Mouse (Mus musculus): ENCODE measurements around the gene Tmem158.

GRCm38 (mm10) chr9:123309685-123310365 lies 49.3 kb upstream of the Tmem158 start:
- TF ChIP-seq EP300 (optimal IDR thresholded peaks at IDR 0.05) = no peak
- no peak for TF ChIP-seq CTCF (IDR thresholded peaks at IDR 0.05; ENCODE audit: low read depth)

Measured in stomach, postnatal 0 days (tissue).